Mouse (Mus musculus): ENCODE data around the gene Mrgprb4. TPM values are rescaled to one million over a fixed set of nuclear protein-coding genes. Genes with fewer than 3 reads are reported as not detected.

The Mrgprb4 gene
- polyA plus RNA-seq (2016; fragmentation: Nextera tagmentation; extraction: Ambion mirVana), result not detected in 2 replicates

DNA sequence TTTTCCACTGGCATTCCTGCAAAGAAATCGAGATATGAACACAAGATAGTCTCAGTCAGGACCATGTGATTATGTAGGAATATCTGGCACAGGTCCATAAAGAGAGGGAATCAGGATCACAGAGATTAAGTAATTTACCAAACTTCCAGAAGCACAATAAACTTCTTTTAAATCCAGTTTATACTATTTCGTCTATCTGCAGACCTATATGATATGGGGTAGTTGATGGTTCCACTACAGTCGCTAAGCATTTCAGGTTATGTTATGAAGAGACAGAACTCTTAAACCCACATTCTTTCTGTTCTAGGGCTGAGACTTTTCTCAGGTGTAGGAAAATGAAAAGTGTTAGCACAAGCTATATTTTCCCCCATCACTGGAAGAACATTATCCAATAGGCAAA is at the start of gene Mrgprb4:
Gene Mrgprb4 (minus strand): TSS at position 101 of the 400 bp plus-strand sequence.
- Histone ChIP-seq H3K4me2 (replicated peaks) (no peak within 1 kb of the TSS), H3K9me3 (peaks cover 8% of the 10 kb centered on the region; the same call in 1 of the 2 replicates), H3K27ac (no peak within 1 kb of the TSS), H3K4me1 (no peaks in the 10 kb centered on the region), H3K9ac (no peak within 1 kb of the TSS), H3K36me3 (no peaks in the 10 kb centered on the region), H3K4me3 (no peak within 1 kb of the TSS), H3K27me3 (replicated peaks) (no peaks in the 10 kb centered on the region)
- 90% methylated on average over 3 of the region's 3 CpGs for WGBS
- no peak for ATAC-seq (ENCODE audit: low FRiP score, low read depth)

DNA sequence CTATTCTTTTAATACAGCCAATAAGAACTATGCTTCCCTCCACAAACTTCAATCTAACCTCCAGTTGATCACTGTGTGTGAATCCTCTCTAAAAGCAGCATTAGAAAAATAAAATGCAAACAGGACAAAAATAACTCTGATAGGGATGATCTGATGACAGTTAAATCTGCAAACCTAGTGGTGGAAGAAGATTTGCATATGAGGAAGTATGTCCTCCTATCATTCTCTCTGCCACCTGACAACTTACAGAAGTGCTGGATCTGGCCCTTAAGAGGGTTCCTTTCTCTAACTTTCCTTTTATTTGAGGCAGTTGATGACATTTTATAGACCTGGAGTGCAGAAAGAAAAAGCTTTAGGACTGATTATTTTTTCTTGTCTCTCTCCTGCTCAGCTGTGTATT is 27.0 kb upstream of the Mrgprb4 start:
- H3K4me2 ChIP-seq (replicated peaks), result no peak overlapping the region
- no peaks in the 10 kb centered on the region for H3K36me3 ChIP-seq
- no peak overlapping the region for H3K27ac ChIP-seq
- no peak overlapping the region for H3K9ac ChIP-seq
- no peaks in the 10 kb centered on the region for H3K27me3 ChIP-seq (replicated peaks)
- H3K4me3 ChIP-seq, result no peak overlapping the region
- no peak for ATAC-seq (ENCODE audit: low FRiP score, low read depth)
- H3K9me3 ChIP-seq, result peaks cover 13% of the 10 kb centered on the region
- H3K4me1 ChIP-seq, result no peaks in the 10 kb centered on the region

DNA sequence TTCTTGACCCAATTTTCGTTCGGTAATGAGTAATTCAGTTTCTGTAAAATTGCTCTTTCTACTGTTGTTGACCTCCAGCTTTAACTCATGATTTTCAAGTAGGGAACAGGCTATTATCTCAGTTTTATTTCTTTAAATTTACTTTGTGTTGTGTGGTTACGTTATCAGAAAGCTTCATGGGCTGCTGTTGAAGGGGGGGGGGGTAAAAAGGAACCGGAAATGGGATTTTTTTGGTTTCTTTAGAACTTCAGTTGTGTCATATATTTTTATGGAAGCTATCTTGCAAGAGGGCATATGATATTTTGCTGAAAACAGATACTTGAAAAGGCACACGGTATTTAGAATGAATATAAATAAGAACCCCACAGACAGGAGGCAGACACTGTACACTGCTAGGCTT is 26.0 kb upstream of the Mrgprb4 start:
- Histone ChIP-seq H3K9me3 (peaks cover 13% of the 10 kb centered on the region), H3K27ac (no peak overlapping the region), H3K4me1 (no peaks in the 10 kb centered on the region), H3K36me3 (no peaks in the 10 kb centered on the region), H3K9ac (no peak overlapping the region), H3K4me2 (replicated peaks) (no peak overlapping the region), H3K4me3 (no peak overlapping the region), H3K27me3 (replicated peaks) (no peaks in the 10 kb centered on the region)
- WGBS, result 85% methylated on average over 5 of the region's 5 CpGs
- no peak for ATAC-seq (ENCODE audit: low FRiP score, low read depth)

DNA sequence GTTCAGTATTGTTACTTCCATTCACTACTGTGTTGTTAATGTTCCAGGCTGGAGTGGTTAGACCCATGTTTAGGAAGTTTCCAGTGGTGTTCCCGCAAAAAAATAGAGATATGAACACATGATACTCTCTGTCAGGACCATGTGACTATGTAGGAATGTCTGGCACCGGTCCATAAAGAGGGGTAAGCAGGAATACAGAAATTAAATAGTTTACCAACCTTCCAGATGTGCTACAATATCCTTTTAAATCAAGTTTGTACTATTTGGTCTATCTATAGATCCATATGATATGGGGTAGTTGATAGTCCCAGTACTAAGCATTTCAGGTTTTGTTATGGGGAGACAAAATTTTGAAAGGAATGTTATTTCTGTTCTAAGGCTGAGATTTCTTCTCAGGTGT is 30.2 kb downstream of the Mrgprb4 start, which contains the start of gene Mrgprb5:
Gene Mrgprb5 (minus strand): TSS at position 101 of the 400 bp plus-strand sequence.
- WGBS, result 81% methylated on average over 2 of the region's 2 CpGs
- ATAC-seq (ENCODE audit: low FRiP score, low read depth), result no peak

DNA sequence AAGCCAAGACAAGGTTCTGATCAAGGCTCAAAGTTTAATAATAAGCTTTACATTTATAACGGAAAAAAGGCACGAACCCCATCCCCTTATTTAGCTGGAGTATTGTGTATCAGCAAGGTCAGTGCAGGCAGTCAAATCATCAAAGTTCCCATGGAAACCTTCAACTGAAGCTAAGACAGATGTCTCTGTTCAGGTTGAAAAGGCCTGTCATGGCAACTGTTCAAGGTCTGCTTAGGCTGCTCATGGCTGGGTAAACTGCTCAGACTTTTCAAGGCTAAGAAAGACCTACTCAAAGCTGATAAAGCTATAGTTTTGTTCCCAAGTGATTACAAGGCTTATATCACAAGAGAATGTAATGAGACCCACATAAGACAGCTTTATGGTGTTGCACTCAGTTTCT is 31.6 kb downstream of the Mrgprb4 start:
- no peak for ATAC-seq (ENCODE audit: low FRiP score, low read depth)
- Histone ChIP-seq H3K4me1 (no peaks in the 10 kb centered on the region), H3K36me3 (no peaks in the 10 kb centered on the region), H3K4me2 (replicated peaks) (no peak overlapping the region), H3K27ac (no peak overlapping the region), H3K9me3 (no peaks in the 10 kb centered on the region), H3K27me3 (replicated peaks) (no peaks in the 10 kb centered on the region), H3K4me3 (no peak overlapping the region), H3K9ac (no peak overlapping the region)
- 77% methylated on average over 2 of the region's 2 CpGs for WGBS

More for the DNA sequence above, 30.2 kb downstream of the Mrgprb4 start, which contains the start of gene Mrgprb5:
- Histone ChIP-seq H3K9me3 (no peaks in the 10 kb centered on the region), H3K9ac (no peak within 1 kb of the TSS), H3K36me3 (no peaks in the 10 kb centered on the region), H3K27me3 (replicated peaks) (no peaks in the 10 kb centered on the region), H3K4me1 (no peaks in the 10 kb centered on the region), H3K4me2 (replicated peaks) (no peak within 1 kb of the TSS), H3K4me3 (no peak within 1 kb of the TSS), H3K27ac (no peak within 1 kb of the TSS)

Other genes with a start within 250 kb of the Mrgprb4 start
- not detected in 2 replicates for gene Mrgpra4, start 217.2 kb downstream of the Mrgprb4 start, polyA plus RNA-seq (2016; fragmentation: Nextera tagmentation; extraction: Ambion mirVana)
- gene Mrgprx1, start 171.7 kb downstream of the Mrgprb4 start, polyA plus RNA-seq (2016; fragmentation: Nextera tagmentation; extraction: Ambion mirVana), result not detected in 2 replicates
- not detected in 2 replicates for gene Mrgprb5, start 30.3 kb downstream of the Mrgprb4 start, polyA plus RNA-seq (2016; fragmentation: Nextera tagmentation; extraction: Ambion mirVana)
- gene Mrgprb8, start 189.2 kb upstream of the Mrgprb4 start, polyA plus RNA-seq (2016; fragmentation: Nextera tagmentation; extraction: Ambion mirVana), result not detected in 2 replicates